Mouse (Mus musculus) spleen, adult 12 weeks (tissue): Measurements from ENCODE around the gene Zc2hc1c.

ENCODE experiments used
- DNase-seq: peaks from one replicate; pipeline ENCODE4 v3.0.0; 2022; ENCODE audit warnings: low spot score

Gene Zc2hc1c

DNA sequence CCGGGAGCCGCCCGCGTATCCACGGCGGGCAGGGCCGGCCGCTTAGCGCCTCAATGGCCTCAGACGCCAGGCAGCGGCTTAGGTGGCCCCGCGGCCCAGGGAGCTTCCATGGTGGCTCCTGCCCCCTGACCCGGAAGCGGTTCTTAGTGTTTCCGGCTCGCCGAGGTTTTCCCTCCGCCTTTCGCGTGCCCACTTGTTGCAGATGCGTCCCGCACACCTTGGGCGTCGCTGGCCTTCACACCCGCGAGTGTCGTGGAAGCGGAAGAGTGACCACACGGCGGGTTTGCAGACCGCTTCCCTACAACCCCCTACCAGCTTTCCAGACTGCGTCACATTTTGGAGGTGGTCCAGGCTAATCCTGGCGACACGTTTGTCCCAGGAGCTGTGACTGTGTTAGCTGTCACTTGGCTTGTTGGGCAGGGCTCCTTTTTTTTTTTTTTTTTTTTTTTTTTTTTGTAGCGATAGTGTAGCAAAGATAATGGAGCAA is 50.9 kb downstream of the Zc2hc1c start, which contains the start of gene Nek9:
TSS of gene Nek9 (minus strand) at position 120 of the 487 bp plus-strand sequence.
- peak; percentile 89 for DNase-seq

DNA sequence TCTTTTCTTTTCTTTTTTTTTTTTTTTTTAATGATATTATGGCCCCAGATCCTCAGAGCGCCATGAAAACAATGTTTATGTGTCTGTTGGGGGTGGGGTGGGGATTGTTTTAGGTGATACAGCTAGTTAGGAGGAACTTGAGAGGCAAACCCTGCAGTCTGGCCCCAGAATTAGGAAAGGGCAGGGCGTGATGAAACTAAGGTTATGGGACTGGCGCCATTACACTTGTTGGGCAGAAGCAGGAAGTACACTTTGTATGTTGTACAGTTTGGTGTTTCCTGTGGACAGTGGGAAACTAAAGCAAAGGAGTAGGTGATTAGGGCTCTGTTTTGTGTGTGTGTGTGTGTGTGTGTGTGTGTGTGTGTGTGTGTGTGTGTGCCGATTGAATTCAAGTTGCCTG is 51.6 kb downstream of the Zc2hc1c start:
- no peak for DNase-seq

- DNase-seq: no peak
Observed at GRCm38 (mm10) chr12:85341131-85341530, 52.7 kb downstream of the Zc2hc1c start.

GRCm38 (mm10) chr12:85342310-85342709 is 53.9 kb downstream of the Zc2hc1c start:
- DNase-seq: no peak

- no peak for DNase-seq
Observed at GRCm38 (mm10) chr12:85344252-85344651, 55.9 kb downstream of the Zc2hc1c start.

DNA sequence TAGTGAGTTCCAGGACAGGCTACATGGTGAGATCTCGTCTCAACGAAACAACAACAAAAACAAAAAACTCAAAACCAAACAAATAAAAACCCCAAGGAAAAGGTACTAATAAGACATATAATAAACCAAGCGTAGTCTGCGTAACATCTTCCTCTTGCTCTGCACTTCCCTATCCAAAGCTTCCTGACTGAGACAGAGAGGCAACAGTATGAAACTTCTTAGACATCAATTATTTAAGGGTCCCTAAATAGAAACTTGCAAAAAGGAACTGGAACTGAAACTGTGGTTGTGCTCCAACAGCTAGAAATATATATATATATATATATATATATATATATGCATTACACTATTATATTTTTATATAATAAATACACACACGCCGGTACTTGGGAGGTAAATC is 57.2 kb downstream of the Zc2hc1c start:
- DNase-seq: no peak

DNA sequence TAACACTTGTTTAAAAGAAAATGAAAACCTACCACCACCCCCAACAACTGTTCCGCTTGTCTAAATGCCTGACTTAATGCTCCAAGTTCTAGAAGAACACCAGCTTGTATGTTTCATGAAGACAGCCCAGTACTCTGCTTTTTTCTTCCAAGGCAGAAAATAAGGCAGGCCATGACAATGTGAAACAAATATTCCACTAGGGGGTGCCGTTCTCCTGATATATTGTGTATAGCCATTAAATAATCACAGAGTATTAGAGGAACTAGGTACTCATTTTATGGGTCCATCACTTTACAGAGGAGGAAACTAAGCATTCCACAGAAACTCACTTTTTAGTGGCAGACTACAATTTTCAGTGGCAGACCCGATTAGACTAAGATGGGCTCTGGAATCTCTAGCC is 58.0 kb downstream of the Zc2hc1c start:
- peak; percentile 11 for DNase-seq

DNA sequence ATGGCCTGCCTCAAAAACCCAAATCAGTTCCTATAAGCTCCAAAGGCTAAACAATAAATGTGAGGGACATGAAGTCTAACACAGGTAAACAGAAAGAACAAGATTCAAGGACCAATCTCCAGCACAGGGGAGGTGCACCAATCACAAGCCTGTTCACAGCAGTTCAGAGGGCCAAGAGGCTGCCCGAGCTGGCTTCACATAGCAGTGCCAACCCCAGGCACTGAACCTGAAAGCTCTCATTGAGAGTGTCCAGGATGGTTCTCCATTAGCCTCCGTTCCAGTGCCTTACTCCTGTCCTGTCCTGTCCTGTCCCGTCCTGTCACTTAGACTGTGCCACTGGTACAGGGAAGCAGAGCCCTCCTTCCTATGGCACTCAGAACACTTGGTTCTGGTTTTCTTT is 58.8 kb downstream of the Zc2hc1c start:
- DNase-seq: no peak

GRCm38 (mm10) chr12:85348338-85348737 is 59.9 kb downstream of the Zc2hc1c start:
- no peak for DNase-seq
